Mouse (Mus musculus) left cerebral cortex, postnatal 14 days (tissue): Measurements from ENCODE around the gene Trim50. TPM values are rescaled to one million over a fixed set of nuclear protein-coding genes. Genes with fewer than 3 reads are reported as not detected.
A peak's percentile ranks its signal among the peaks of the same experiment; 100 is the strongest.

Source experiments
- DNase-seq, 2 experiments: peaks; one replicate each; pipeline ENCODE4 v3.0.0; 2021 to 2022; ENCODE audit warnings: low spot score in 2 of 2, mixed read lengths in 1 of 2
- intact Hi-C: fragments of 180-260 bp; cut with DNase I; formaldehyde crosslinking; loops from one replicate; pipeline ENCODE4 v1.15.1; 2025
- long read RNA-seq, 2 experiments: library from polyadenylated mRNA; stranded (forward); transcript quantifications; one replicate each; pipeline ENCODE4 v2.0.0; 2021
- total RNA-seq, 2 experiments: library from RNA; stranded (reverse); gene quantifications; 2 replicates each; pipeline ENCODE4 v1.2.3; 2021

Trim50 gene
- total RNA-seq: not detected
- long read RNA-seq, experiment 1: 0 reads
- long read RNA-seq, experiment 2: 0 reads

DNA sequence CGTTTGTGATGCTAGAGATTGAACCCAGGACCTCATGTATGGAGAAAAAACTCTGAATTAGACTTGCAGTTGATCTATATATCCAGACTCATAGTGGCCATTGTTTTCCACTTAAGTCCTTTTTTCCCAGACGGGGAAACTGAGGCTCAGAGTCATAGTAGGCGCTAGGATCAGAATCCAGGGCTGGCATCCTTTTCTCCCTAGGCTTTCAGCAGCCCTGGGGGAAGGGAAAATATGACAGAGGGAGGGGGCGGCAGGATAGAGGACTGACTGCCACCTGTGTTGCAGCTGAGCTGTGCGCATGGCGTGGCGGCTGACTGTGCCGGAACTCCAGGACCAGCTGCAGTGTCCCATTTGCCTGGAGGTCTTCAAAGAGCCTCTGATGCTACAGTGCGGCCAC is at the start of gene Trim50:
Trim50 (plus strand) TSS at position 301 of the 400 bp plus-strand sequence.
- intact Hi-C loops: no loop called here
- no peak for DNase-seq

DNA sequence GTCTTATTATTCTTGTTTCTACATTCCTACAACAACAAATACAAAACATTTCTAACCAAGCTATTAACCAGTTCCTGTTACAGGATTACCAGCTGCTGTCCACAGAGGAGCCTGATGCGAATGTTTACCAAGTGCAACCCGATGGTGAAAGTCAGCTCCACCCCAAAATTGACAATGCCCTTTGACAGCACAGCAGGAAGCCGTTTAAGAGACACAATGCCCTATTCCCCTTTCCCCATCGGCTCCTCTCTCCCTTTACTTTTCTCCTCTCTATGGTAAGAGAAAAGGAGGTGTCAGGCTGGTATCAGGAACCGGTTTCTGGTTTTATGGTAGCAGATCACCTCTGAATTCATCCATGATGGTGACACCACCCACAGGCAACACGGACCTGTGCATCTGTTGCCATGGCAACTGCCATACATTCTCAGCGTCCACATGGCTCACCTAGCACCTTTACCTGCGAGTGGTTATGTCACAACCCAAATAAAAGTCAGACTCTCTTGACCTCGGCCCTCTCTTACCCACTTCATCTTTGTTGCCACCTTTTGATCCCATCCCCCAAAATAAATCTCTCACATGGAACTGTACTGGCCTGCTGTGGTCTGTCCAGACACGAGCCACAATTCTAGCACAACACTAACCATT is 46.7 kb upstream of the Trim50 start:
- intact Hi-C loops: no loop called here
- DNase-seq: no peak

DNA sequence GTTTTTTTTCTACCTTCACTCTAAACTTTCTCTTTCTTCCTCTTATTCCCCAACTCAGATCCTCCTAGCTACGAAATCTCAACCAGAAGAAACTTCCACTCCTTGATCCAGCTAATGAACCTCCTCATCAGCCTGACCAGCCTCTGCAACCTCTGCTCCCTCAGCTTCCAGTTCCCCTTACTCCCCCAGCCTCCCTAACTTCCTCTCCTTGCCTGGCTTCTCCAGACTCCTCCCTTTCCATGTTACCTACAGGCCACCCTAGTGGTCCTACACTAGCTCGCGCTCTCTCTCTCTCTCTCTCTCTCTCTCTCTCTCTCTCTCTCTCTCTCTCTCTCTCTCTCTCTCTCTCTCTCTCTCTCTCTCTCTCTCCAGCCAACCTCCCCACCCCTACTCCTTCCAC is 36.9 kb upstream of the Trim50 start:
- DNase-seq: no peak
- intact Hi-C loops: no loop called here

DNA sequence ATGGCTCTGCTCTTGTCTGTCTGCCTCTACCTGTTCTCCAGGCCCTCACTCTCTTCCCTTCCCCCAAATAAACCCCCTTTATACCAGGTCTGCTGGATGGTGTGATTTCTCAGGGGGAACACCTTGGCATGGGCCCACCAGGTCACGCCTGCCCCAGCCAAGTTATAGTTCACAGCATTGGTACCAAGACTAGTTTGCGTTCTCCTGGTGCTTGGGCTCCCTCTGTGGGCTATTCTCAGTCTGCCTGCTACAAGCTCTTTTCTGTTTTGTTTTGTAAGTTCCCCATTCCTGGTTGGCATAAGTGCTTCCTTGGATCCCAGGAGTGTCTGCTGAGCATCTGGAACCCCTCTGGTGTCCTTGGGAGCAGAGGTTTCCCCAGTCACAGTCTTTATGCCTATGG is 33.2 kb upstream of the Trim50 start:
- intact Hi-C loops: no loop called here
- DNase-seq: peak in 1 of 2 experiments; percentile 8

DNA sequence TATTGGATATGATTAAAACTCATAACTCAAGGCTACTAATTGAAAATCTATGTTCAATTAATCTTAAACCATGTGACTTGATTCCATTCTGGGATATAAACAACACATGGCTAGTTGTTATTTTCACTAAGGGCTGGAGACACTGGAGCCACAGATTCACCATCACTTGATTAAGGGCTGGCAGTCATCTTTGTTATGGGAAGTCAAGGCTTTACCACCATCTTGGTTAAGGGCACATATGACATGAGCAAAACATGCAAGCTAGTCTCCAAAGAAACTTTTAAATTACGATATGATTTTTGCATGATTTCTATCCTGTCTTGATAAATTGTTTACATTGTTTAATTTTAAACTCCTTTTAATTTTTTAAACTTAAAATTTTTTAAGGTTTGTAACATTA is 30.9 kb upstream of the Trim50 start:
- intact Hi-C loops: no loop called here
- no peak for DNase-seq

DNA sequence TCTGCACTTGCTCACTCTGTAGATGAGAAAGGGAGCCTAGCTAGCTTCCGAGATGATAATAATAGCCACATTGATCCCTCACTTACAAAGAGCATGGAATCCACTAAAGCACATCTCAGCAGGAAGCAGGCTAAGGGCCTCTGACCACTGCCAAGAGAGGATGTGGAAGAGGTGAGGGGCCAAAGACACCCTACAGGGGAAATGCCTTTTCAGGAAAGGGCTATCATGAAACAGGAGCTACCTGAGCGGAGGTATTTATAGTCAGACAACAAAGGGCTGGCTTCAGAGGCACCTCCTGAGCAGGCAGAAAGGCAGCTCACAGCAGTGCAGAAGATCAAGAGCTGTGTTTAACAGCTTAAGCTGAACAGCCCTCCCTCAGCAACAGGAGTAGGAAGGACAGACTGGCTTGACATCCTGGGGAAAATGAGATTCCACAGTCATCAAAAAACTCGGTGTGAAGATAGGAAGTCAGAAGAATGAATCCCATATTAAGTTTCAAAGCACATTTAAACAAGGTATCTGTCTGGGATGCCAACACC is 26.9 kb upstream of the Trim50 start:
- intact Hi-C loops: no loop called here
- DNase-seq: no peak

DNA sequence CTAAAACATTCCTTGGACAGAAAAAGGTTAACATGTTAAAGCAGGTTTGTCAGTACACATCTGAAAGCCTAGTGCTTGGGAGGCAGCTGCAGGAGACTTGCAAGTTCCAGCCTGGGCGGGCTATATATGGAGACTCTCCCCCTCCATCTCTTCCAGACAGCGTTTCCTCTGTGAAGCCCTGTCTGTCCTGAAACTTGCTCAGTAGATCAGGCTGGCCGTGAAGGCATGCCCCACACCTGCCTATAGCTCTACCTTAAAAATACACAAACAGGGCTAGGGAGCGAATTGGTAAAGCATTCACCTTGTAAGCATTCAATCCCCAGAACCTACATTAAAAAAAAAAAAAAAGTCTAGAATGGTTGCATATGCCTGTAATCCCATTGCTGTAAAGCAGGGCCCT is 23.6 kb upstream of the Trim50 start:
- DNase-seq: no peak
- intact Hi-C loops: no loop called here

DNA sequence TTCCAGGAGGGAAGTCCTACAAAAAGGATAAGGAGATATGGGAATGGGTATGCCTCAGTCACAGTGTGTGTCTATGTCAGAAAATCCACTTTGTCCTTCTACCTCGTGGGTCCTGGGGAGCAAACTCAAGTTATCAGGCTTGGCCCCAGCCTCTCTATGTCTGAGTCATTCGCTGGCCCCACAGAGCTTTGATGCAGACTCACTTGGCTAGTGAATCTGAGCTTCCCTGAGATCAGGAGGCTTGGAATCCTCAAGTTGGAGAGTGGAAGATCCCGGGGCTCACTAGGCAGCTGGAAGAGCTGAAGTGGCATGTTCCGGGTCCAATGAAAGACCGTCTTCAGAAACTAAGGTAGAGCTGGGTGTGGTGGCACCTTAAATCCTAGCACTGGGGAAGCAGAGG is 22.9 kb upstream of the Trim50 start:
- intact Hi-C loops: no loop called here
- DNase-seq: no peak

DNA sequence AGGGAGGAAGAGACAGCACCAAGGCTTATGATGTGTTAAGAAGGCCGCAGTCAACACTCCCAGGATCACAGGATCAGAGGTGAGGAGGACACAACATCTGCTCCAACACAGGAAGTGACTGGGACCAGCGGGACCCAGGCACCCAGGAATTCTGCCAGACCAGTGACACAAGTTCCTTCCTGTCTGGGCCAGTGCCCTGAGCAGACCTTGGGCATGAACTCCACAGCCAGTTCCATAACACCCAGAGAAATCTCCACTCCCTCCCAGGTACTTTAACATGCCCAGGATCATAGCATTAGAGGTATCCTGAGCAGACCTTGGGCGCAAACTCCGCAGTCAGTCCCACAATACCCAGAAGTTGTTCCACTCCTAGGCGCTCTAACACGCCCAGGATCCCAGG is 21.9 kb upstream of the Trim50 start:
- DNase-seq: no peak
- intact Hi-C loops: no loop called here

DNA sequence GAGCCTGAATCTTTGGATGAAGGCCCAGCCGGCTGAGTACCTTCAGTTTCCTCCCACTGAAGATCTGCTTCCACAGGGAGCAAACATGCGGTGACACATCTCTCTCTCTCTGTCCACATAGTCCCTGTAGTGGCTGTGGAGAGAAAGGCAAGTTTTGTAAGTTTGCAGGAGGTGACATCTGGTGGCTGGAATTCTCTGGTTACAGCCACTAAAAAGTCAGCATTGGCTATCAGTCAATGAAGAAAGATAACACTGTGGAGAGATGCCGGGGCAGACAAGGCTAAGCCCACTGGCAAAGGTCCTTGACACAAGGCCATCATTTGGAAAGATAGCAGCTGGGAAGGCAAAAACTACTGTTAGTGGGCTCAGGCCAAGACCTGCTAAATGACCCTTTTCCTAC is 15.5 kb upstream of the Trim50 start:
- intact Hi-C loops: no loop called here
- DNase-seq: no peak

DNA sequence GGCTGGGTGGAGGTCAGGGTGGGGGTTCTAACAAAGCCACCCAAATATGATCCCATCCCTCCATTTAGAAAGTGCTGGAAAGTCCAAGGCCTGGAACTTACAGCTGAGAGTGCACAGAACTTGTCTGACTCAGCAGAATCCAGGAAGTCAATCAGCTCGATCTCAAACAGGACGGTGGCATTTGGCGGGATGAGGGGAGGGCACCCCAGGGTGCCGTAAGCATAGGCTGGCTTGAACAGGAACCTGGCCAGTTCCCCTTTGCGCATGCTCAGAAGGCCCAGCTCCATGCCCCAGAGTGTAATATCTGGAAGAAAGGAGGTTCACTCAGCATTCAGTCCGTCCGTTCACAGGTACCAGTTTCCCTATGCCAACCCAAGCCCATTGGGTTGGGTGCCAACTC is 7.1 kb upstream of the Trim50 start:
- no peak for DNase-seq
- intact Hi-C loops: no loop called here

DNA sequence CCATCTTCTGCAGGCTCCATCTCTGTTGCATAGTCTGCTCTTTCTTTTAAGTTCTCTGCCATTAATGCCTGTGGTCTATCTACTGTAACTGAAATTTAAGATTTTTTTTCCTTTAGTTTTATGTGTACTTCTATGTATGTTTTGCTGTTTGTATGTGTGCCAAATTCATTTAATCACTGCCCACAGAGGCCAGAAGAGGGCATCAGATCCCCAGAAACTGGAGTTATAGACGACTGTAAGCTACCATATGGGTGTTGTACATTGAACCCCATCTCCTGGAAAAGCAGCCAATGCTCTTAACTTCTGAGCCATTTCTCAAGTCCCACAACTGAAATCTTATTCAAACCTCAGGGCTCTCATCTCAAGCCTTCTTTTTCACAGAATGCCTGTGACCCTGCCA is 6.7 kb upstream of the Trim50 start:
- DNase-seq: no peak
- intact Hi-C loops: no loop called here

DNA sequence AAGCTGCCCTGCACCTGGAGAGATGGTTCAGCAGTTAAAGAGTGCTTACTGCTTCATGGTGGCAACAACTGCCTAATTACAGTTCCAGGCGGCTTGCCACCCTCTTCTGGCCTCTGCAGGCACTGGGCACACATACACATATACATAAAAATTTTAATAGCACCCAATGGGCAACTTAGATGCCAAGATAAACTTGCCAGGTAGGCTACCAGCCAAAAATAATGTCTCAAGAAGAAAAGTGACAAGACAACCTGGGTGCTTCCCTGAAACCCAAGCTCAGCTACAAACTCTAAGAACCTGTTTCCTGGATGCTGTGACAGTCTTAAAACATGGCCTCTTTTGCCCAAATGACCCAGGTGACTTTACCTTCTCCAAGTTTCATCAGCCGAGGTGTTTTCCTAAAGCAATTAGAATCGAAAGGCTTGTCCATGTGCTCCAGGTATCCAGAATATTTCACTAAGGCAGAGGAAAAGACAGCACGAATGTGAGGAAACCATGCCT is 5.5 kb upstream of the Trim50 start:
- no peak for DNase-seq
- intact Hi-C loops: no loop called here

DNA sequence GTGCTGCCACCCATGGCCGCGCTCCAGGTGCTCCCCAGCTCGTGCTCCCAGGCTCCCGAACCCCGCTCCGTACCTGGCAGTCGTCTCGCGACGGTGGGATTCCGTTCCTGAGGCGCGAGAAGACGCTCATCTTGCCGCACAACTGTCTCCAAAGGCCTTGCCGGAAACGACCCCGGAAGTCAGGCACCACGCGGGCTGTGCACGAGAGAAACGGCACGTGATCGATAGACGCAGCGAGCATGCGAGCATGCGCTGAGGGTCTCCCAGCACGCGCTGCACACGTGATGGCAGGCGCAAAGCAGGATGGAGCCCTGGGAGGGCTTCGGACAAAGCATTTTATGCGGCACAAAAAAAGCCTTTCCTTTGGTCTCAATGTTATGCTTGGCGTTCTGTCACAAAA is 3.2 kb upstream of the Trim50 start, which contains the start of gene Fkbp6:
Fkbp6 (minus strand) TSS at position 183 of the 400 bp plus-strand sequence.
- DNase-seq: no peak
- intact Hi-C loops: no loop called here

DNA sequence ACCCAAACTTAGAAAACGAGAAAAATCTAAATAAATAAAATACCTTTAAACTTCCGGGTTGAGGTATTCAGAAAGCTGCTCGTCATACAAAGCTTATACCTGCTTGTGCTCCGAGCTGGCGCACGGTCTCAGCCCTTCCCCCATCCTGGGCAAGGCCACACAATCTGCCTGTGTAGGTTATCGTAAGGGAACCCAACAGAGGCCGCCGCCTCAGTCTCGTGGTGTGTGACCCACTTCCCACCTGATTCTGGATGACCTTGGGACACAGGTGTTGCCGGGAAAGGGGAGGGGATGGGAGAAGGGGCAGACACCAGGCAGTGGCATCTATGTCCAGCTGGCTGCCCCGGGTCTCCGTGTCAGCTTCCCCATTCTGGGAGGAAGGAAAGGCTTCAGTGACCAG is 1.5 kb upstream of the Trim50 start:
- no peak for DNase-seq
- intact Hi-C loops: no loop called here

DNA sequence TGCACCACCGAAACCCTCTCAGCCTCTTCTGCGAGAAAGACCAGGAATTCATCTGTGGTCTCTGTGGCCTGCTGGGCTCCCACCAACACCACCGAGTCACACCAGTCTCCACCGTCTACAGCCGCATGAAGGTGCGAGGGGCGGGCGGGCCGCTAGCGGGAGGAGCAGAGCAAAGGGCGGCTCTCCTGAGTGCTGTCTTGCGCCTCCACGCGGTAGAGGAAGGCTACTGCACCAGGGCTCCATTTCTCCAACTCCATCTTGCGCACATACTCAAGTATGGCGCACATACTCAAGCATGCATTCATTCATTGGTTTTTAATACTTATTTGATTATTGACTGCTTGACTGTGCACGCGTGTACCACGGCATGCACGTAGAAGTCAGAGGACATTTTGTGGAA is 469 bp downstream of the Trim50 start:
- intact Hi-C loops: no loop called here

DNA sequence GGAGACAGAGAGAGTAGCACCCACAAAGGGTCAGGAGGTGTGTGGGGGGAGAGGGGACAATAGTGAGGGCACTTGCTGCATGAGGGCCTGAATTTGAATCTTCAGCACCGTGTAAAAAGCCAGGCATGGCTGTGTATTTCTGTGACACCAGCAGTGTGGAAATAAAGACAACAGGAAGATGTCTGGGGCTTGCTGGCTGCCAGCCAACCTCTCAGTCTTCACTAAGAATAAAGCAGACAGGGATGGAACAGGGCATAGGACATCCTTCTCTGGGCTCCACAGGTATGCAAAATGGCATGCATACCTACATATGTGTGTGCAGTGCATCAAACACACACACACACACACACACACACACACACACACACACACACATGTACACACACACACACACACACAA is 3.0 kb downstream of the Trim50 start:
- intact Hi-C loops: no loop called here
- DNase-seq: no peak

More for the DNA sequence above, 469 bp downstream of the Trim50 start:
- no peak for DNase-seq

DNA sequence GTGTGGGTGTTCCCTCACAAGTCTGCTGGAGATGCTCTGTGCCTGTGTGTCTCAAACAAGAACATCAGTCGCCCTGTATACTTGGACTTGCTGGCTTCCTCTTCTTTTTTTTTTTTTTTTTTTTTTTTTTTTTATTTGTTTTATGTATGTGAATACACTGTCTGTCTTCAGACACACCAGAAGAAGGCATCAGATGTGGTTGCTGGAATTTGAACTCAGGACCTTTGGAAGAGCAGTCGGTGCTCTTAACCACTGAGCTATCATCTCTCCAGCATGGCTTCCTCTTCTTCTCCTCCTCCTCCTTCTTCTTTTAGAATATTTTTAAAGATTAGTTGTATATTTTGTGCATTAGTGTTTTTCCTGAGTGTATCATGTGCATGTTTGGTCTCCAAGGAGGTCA is 4.5 kb downstream of the Trim50 start:
- intact Hi-C loops: no loop called here
- peak; percentile 45 to 57 for DNase-seq

DNA sequence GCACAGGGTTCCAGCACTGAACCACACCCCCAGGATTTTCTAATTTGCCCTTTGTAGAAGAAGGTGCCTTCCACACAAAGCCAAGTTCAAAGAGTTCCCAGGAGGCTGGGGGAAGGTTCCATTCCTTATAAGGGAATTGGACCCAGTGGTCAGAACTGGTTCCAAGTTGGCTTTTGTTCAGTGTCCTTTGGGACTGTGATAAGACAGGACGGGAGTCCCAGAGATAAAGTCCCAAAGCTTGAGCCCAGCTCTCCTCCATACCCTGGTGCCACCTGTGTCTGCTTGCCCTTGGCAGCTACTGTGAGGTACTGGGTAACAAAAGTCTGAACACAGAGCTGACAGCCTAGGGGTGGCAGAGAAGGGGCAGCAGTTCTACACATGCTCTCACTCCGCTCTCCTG is 6.7 kb downstream of the Trim50 start:
- intact Hi-C loops: no loop called here
- no peak for DNase-seq

DNA sequence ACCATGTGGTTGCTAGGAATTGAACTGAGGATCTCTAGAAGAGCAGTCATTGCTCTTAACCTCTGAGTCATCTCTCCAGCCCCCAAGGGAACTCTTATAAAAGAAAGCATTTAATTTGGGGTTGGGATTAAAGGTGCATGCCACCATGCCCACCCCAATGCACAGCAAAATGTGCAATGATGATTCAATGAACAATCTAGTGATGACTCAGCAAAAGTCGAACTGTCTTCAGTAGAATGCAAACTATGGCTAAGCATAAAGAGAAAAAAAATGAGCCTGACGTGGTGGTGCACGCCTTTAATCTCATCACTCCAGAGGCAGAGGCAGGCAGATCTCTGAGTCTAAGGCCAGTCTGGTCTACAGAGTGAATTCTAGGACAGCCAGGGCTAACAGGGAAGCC is 9.5 kb downstream of the Trim50 start:
- intact Hi-C loops: no loop called here

DNA sequence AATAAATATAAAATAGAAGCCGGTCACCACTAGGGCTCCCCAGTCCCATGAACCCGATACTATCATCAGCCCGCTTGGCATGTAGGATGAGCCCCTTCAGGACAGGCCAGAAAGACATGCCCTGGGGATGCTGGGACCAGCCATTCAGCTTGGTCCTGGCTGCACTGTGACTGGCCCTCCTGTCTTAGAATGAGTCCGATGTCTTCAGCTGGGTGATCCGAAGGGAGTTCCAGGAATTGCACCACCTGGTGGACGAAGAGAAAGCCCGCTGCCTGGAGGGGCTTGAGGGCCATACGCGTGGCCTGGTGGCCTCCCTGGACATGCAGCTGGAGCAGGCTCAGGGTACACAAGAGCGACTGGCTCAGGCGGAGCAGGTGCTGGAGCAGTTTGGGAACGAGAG is 10.4 kb downstream of the Trim50 start:
- intact Hi-C loops: no loop called here
- no peak for DNase-seq

More for the DNA sequence above, 9.5 kb downstream of the Trim50 start:
- no peak for DNase-seq
